Mouse (Mus musculus) regulatory T cell (primary cell): ENCODE measurements around the gene Raver1.

ENCODE experiments used
- in situ Hi-C: fragments of 300-600 bp; cut with MboI, MseI; formaldehyde crosslinking; loops from one replicate; pipeline ENCODE4 v1.15.1; 2025; ENCODE audit warnings: high pct_unique_total_duplicates

Raver1 gene

GRCm38 (mm10) chr9:21041308-21041707, 50.5 kb downstream of the Raver1 start:
- in situ Hi-C loops = no loop called here

DNA sequence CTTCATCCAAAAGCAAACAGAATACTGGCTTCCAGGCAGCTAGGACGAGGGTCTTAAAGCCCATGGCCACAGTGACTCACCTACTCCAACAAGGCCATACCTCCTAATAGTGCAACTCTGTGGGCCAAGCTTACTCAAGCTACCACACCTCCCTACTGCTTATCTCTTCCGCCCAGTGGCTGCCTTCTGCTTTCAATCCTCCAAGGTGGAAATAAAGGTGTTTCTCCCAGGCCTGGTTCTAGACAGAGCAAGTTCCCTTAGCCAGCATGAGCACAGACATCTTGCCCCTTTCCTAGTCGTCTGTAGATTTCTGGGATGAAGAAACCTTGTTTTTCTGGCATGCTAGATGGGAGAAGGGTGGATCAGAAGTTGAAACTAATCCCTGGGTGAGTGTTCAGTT, 52.0 kb downstream of the Raver1 start:
- in situ Hi-C loops = no loop called here

GRCm38 (mm10) chr9:21037481-21037891, 54.3 kb downstream of the Raver1 start:
- in situ Hi-C loops = no loop called here

DNA sequence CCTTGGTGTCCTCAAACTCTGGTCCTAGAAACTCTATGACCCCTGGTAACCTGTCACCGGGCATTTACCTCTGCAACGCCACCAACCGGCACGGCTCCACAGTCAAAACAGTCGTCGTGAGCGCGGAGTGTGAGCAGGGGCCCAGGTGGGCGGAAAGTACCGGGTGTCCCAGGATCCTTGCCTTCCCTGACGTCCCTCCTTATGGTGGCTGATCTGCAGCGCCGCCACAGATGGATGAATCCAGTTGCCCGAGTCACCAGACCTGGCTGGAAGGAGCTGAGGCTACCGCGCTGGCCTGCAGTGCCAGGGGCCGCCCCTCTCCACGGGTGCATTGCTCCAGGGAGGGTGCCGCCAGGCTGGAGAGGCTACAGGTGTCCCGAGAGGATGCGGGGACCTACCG, 55.1 kb downstream of the Raver1 start:
- in situ Hi-C loops = no loop called here

- in situ Hi-C loops = no loop called here
Observed at GRCm38 (mm10) chr9:21036161-21036560, 55.6 kb downstream of the Raver1 start.

DNA sequence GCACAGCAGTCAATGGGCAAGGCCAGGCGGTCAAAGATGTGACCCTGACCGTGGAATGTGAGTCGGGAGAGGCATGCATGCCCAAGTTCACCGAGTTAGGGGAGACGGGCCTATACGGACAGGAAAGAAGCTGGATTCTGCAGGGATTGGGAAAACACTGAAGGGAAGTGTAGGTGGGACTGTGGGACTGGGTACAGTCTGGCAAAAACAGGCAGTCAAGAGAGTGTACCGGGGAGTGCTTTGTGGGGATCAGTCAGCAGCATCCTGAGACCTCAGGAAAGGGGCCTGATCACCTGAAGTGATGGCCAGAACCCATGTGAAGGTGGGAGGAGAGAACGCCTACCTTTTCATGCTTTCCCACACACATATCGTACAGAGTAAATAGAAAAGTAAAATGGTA, 56.2 kb downstream of the Raver1 start:
- in situ Hi-C loops = no loop called here

- in situ Hi-C loops = loop anchor here (5.0 kb wide), 1 partner anchor 113 kb away; the partner anchor contains the start of gene Cdc37
Observed at GRCm38 (mm10) chr9:21034481-21035085, 57.2 kb downstream of the Raver1 start.

- in situ Hi-C loops = loop anchor here (5.0 kb wide), 1 partner anchor 114 kb away; the partner anchor contains the start of gene Cdc37
Observed at GRCm38 (mm10) chr9:21033136-21033535, 58.7 kb downstream of the Raver1 start.

DNA sequence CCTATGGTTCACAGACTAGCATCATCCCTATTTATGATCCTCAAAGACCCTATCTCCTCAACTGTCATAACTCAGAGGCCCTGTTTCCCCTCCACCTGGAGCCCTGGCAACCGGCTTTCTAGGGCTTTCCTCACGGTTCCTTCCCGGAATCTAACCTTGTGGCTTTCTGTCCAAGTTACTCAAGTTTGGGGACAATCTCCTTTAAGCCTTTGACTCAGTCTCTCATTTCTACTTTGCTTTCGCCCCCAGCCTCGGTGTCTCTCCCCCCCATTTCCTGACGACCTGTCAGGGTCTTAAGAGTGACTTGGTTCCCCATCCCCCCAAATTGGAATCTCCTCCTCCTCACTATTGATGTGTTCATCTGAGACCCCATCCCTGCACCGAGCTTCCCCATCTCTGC, 59.3 kb downstream of the Raver1 start:
- in situ Hi-C loops = loop anchor here (5.0 kb wide), 1 partner anchor 115 kb away; the partner anchor contains the start of gene Cdc37

DNA sequence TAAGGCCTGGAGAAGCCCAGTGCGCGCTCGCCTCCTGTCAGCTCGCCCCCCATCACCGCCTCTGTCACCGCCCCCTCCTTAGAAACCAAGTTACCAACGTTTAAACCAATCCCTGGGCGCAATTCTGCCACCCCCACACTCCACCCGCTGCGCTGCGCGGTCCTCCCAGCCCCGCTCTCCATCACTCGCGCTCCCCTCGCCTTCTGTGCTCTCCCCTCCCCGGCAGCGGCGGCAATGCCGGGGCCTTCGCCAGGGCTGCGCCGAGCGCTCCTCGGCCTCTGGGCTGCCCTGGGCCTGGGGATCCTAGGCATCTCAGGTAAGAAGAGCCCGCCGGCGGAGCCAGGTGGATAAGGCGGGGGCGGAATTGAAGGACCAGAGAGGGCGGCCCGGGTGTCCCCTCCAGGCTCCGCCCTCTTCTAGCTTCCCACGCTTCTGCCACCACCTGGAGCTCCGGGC, 59.9 kb downstream of the Raver1 start, which contains the start of gene Icam5:
Gene Icam5 (plus strand): TSS at position 178 of the 456 bp plus-strand sequence.
- in situ Hi-C loops = loop anchor here (5.0 kb wide), 1 partner anchor 115 kb away; the partner anchor contains the start of gene Cdc37

DNA sequence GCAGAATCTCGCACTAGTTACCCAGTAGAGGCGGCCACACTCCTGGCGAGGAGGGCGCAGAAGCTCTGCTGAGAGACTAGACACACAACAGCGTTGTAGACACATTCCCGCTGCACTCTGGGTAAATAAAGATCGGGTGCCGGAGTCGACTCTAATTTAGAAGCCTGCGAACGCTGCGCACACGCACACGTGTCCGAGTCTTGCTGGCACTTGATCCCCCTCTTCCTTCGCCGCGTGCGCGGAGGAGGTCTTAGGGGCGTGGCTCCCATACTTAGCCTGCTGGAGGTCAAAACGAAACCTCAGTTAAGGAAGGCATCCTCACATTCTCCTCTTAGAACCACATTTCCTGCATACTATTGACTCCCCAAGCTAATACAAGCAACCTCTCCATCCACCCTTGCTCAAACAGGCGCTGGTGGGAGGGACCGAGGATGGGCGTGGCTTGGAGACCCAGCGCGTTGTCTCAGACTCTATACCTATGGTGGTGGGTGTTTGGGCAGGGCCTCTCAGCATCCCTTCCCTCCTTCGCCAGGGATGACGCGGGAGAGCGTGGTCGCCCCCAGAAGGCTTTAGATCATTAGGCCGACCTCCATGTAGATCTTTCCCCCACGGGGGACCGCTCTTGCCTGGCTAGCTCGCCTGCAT, 60.4 kb downstream of the Raver1 start:
- in situ Hi-C loops = loop anchor here (5.0 kb wide), 1 partner anchor 116 kb away; the partner anchor contains the start of gene Cdc37

DNA sequence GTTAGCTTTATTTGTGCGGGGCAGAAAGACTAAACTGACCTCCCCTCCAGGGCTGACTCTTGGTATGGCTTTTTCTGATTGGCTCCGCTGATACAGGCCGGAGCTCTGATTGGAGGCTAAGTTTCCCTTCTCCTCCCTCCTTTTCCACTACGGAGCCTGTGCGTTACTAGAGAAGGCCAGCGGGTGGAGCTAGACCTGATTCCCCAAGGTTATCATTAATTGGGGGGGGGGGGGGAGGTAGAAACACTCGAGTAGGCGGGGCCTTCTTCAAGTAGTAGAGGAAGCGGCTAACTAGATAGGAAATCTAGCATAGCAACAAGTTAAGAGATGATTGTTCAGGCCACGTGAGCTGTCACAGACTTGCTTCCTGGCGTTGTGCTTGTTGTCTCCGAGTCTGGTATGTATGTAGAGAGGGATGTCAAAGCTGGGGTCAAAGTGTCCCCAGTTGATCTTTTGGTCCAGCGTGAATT, 61.0 kb downstream of the Raver1 start:
- in situ Hi-C loops = loop anchor here (5.0 kb wide), 1 partner anchor 116 kb away; the partner anchor contains the start of gene Cdc37

GRCm38 (mm10) chr9:21030055-21030600, 61.7 kb downstream of the Raver1 start:
- in situ Hi-C loops = loop anchor here (5.0 kb wide), 1 partner anchor 117 kb away; the partner anchor contains the start of gene Cdc37

- in situ Hi-C loops = loop anchor here (5.0 kb wide), 1 partner anchor 118 kb away; the partner anchor contains the start of gene Cdc37
Observed at GRCm38 (mm10) chr9:21029291-21030054, 62.3 kb downstream of the Raver1 start, which contains the start of gene Icam4. Icam4 (plus strand) TSS chr9:21029373.

DNA sequence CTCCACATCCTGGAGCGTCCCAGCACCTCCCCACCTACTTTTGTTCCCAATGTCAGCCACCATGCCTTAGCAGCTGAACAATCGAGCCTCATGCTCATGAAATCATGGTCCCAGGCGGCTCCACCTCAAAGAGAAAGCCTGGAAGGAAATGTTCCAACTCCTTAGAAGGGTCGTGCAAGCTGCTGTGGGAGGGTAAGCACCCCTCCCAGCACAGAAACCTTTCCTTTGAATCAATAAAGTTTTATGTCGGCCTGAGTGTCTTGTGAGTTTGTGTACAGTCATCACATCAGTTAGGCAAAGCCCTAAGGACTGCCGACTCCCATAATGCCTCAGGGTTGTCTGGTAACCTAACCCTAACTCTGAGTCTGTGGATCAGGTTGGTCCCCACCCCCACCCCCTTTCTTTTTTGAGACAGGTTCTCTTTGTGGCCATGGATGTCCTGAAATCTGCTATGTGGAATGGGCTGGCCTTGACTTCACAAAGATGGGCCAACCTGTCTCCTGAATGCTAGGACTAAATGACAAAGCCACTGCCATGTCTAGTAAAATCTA, 63.2 kb downstream of the Raver1 start:
- in situ Hi-C loops = no loop called here

- in situ Hi-C loops = no loop called here
Observed at GRCm38 (mm10) chr9:21027774-21028290, 64.0 kb downstream of the Raver1 start.

- in situ Hi-C loops = no loop called here
Observed at GRCm38 (mm10) chr9:21026849-21027248, 65.0 kb downstream of the Raver1 start.

DNA sequence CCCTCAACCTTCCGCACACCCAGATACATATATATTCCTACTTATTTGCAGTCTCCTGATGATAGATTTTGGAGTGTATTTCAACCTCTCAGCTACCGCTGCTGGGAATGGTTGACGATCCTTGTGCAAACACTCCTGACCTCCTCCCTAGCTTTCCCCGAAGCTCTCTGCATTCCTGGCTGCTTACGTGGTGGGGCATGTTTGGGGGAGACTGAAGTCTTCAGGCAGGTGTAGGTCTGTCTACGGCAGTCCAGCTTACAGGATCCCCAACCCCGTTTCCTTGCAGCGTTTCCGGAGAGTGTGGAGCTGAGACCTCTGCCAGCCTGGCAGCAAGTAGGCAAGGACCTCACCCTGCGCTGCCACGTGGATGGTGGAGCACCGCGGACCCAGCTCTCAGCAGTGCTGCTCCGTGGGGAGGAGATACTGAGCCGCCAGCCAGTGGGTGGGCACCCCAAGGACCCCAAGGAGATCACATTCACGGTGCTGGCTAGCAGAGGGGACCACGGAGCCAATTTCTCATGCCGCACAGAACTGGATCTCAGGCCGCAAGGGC, 66.5 kb downstream of the Raver1 start:
- in situ Hi-C loops = no loop called here
